12 mouse cellular contexts compared by ENCODE assay signal in genomic region chr3:136672870-136673269, GRCm38 (mm10). TPM values are rescaled to one million over a fixed set of nuclear protein-coding genes. Genes with fewer than 3 reads are reported as not detected.
DNase-seq lines count a peak whose midpoint lies in the region; ATAC-seq and TF ChIP-seq lines count a peak whose summit lies in the region.
"Had no signal": no experiment of that assay in that cellular context is flagged by ENCODE, and none has a peak within 500 bp of the region (broad histone marks: within the 10 kb centered on the region; RNA-seq: fewer than 3 reads in every experiment).

No protein-coding gene starts in this region.

- no peak for ATAC-seq in forebrain, postnatal 0 days
- ATAC-seq in forebrain, embryonic 14.5 days, result no peak
- ATAC-seq in kidney, postnatal 0 days (replicated peaks; ENCODE audit: low FRiP score, low read depth), result no peak

- peaks cover 65% of the 10 kb centered on the region for H3K79me2 ChIP-seq in macrophage (ENCODE audit: inconsistent target)

- peak overlapping the region; percentile 97 for H3K4me3 ChIP-seq in forebrain, postnatal 0 days (ENCODE audit: low read depth, low read length)
- H3K4me3 ChIP-seq in forebrain, embryonic 14.5 days (ENCODE audit: low read depth, low read length), result no peak overlapping the region
- no peak overlapping the region for H3K4me3 ChIP-seq in kidney, postnatal 0 days (replicated peaks; ENCODE audit: low read depth, low read length)
- H3K4me3 ChIP-seq in macrophage (ENCODE audit: inconsistent target), result no peak overlapping the region

- H3K9ac ChIP-seq in forebrain, postnatal 0 days, result no peak overlapping the region
- no peak overlapping the region for H3K9ac ChIP-seq in forebrain, embryonic 14.5 days (ENCODE audit: low read length)
- no peak overlapping the region for H3K9ac ChIP-seq in kidney, postnatal 0 days (ENCODE audit: low read depth, low read length)
- H3K9ac ChIP-seq: limb, embryonic 15.5 days had no signal

- H3K27ac ChIP-seq in forebrain, postnatal 0 days (ENCODE audit: low read depth, low read length), result no peak overlapping the region
- H3K27ac ChIP-seq in forebrain, embryonic 14.5 days (ENCODE audit: low read depth, low read length), result no peak overlapping the region
- H3K27ac ChIP-seq in kidney, postnatal 0 days, result no peak overlapping the region
- peak overlapping the region; percentile 69; the same call in 1 of the 2 replicates for H3K27ac ChIP-seq in macrophage
- H3K27ac ChIP-seq: limb, embryonic 15.5 days had no signal

- H3K27me3 ChIP-seq in forebrain, postnatal 0 days (ENCODE audit: insufficient read depth, low read length), result no peaks in the 10 kb centered on the region
- H3K27me3 ChIP-seq in forebrain, embryonic 14.5 days (replicated peaks; ENCODE audit: control insufficient read depth, insufficient read depth, low read length), result no peaks in the 10 kb centered on the region
- no peaks in the 10 kb centered on the region for H3K27me3 ChIP-seq in kidney, postnatal 0 days (ENCODE audit: insufficient read depth, low read length)
- H3K27me3 ChIP-seq: limb, embryonic 15.5 days had no signal

- 71% methylated on average over 3 of the region's 3 CpGs for WGBS in forebrain, postnatal 0 days
- WGBS in forebrain, embryonic 14.5 days, result 83% methylated on average over 3 of the region's 3 CpGs
- 67% methylated on average over 3 of the region's 3 CpGs for WGBS in kidney, postnatal 0 days
- 83% methylated on average over 3 of the region's 3 CpGs for WGBS in macrophage (ENCODE audit: missing documents)

- peaks cover 21% of the 10 kb centered on the region for H3K4me1 ChIP-seq in forebrain, postnatal 0 days (ENCODE audit: insufficient read depth)
- peaks cover 10% of the 10 kb centered on the region; the same call in 1 of the 2 replicates for H3K4me1 ChIP-seq in forebrain, embryonic 14.5 days (ENCODE audit: control insufficient read depth, insufficient read depth, low read length)
- H3K4me1 ChIP-seq in kidney, postnatal 0 days (replicated peaks; ENCODE audit: insufficient read depth, low read length), result no peaks in the 10 kb centered on the region; the same call in 1 of the 2 replicates

- peak overlapping the region; percentile 83 for H3K4me2 ChIP-seq in forebrain, postnatal 0 days (ENCODE audit: low read depth)
- H3K4me2 ChIP-seq in forebrain, embryonic 14.5 days (ENCODE audit: low read length), result no peak overlapping the region; the same call in 1 of the 2 replicates
- H3K4me2 ChIP-seq in kidney, postnatal 0 days (ENCODE audit: low read length), result peak overlapping the region; percentile 88; the same call in 1 of the 2 replicates

- H3K9me3 ChIP-seq in forebrain, postnatal 0 days (ENCODE audit: low read length), result no peaks in the 10 kb centered on the region
- no peaks in the 10 kb centered on the region for H3K9me3 ChIP-seq in forebrain, embryonic 14.5 days (replicated peaks; ENCODE audit: control insufficient read depth, low read length)
- H3K9me3 ChIP-seq in kidney, postnatal 0 days (replicated peaks; ENCODE audit: low read length), result no peaks in the 10 kb centered on the region
- H3K9me3 ChIP-seq: limb, embryonic 15.5 days had no signal

- no peak for DNase-seq in forebrain, postnatal 0 days
- no peak for DNase-seq in forebrain, embryonic 14.5 days (ENCODE audit: low spot score)
- no peak for DNase-seq in kidney, postnatal 0 days (ENCODE audit: low spot score)
- DNase-seq in kidney, adult 18-20 months, result no peak
- DNase-seq in adipocyte (ENCODE audit: low spot score), result peak; percentile 31
- DNase-seq in frontal cortex, postnatal 36 days (ENCODE audit: low spot score in 2 of 2), result no peak
- DNase-seq in right cerebral cortex, adult 18-20 months, result no peak
- DNase-seq: gastrocnemius, postnatal 14 days; kidney, postnatal 36 days; thymus, adult 18-20 months had no signal

- H3K36me3 ChIP-seq in forebrain, postnatal 0 days (ENCODE audit: insufficient read depth), result no peaks in the 10 kb centered on the region
- H3K36me3 ChIP-seq in forebrain, embryonic 14.5 days (ENCODE audit: control insufficient read depth, insufficient read depth, low read length), result no peaks in the 10 kb centered on the region
- no peaks in the 10 kb centered on the region for H3K36me3 ChIP-seq in kidney, postnatal 0 days (ENCODE audit: insufficient read depth, low read length)
- no peaks in the 10 kb centered on the region for H3K36me3 ChIP-seq in macrophage (ENCODE audit: inconsistent target)
- H3K36me3 ChIP-seq: limb, embryonic 15.5 days had no signal

- no peak for TF ChIP-seq CTCF in forebrain, postnatal 0 days (IDR thresholded peaks at IDR 0.05; ENCODE audit: low read depth)
- no peak for TF ChIP-seq CTCF in kidney, postnatal 0 days (IDR thresholded peaks at IDR 0.05; ENCODE audit: low read depth)

RNA-seq across cellular contexts. Expression of gene Ppp3ca, which starts 2.9 kb away (rescaled TPM):
- total RNA-seq in forebrain, postnatal 0 days (2014; rRNA removed), result 223 and 229 TPM in 2 replicates
- 162 and 231 TPM in 2 replicates for polyA plus RNA-seq in forebrain, postnatal 0 days (2015; fragmentation: Nextera tagmentation; extraction: Ambion mirVana)
- 84.4 and 111 TPM in 2 replicates for polyA plus RNA-seq in forebrain, embryonic 14.5 days (2014; fragmentation: Nextera tagmentation; extraction: Ambion mirVana)
- polyA plus RNA-seq in kidney, postnatal 0 days (2015; fragmentation: Nextera tagmentation; extraction: Ambion mirVana), result 60.7 and 66.1 TPM in 2 replicates
- total RNA-seq in macrophage (2018; cell fraction: chromatin; rRNA removed), result 100 to 1,000 TPM in 22 of 26 experiments, 10 to 100 TPM in 4; 33.3 to 254 (median 187) TPM
- 10 to 100 TPM; 62.7 to 89.5 (median 78.5) TPM for total RNA-seq in macrophage (2018; cell fraction: cytosol; rRNA removed)
- 100 to 1,000 TPM in 21 of 26 experiments, 10 to 100 TPM in 5; 36.9 to 188 (median 128) TPM for total RNA-seq in macrophage (2018; cell fraction: nucleus; rRNA removed)
- polyA plus RNA-seq in macrophage (2018), result 64.1 to 79.9 TPM (median 70.4 TPM) in 3 replicates
